Mouse (Mus musculus) CD4-positive, CD25-positive, alpha-beta regulatory T cell, adult 4 months (primary cell): ENCODE results near the gene Timm13. TPM values are rescaled to one million over a fixed set of nuclear protein-coding genes. Genes with fewer than 3 reads are reported as not detected.

ENCODE experiments used
- ATAC-seq: one replicate; pipeline ENCODE4 v1.8.0; 2017
- polyA plus RNA-seq, 2 experiments: library from polyadenylated mRNA; unstranded; fragments of 100-300 nt; shearing (Covaris generic); gene quantifications; one replicate each; pipeline ENCODE4 v1.2.1; 2017

Timm13 gene
- polyA plus RNA-seq, 2 experiments from 2014 or later = 212 to 257 TPM

- ATAC-seq = no peak
Observed at GRCm38 (mm10) chr10:80858350-80858935, 42.3 kb downstream of the Timm13 start.

DNA sequence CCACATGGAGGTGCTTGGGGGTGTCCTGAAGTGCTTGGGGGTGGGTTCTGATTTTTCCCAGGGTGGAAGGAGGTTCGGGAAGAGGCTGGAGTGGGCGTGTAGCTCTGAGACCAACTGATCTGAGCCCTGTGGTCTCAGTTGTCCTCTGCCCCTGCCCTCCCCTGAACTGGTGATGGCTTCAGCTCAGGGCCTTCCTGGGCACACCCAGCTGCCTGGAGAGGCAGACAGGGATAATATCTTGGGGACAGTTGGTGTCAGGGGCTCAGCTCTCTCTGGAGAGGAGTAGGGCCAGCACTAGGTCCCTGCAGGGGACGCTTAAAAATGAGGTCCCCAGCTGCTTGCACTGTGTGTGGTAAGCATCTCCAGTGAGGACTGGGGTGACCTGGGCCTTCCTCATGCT lies 42.9 kb downstream of the Timm13 start:
- ATAC-seq = no peak

GRCm38 (mm10) chr10:80857386-80857785 lies 43.4 kb downstream of the Timm13 start:
- no peak for ATAC-seq

DNA sequence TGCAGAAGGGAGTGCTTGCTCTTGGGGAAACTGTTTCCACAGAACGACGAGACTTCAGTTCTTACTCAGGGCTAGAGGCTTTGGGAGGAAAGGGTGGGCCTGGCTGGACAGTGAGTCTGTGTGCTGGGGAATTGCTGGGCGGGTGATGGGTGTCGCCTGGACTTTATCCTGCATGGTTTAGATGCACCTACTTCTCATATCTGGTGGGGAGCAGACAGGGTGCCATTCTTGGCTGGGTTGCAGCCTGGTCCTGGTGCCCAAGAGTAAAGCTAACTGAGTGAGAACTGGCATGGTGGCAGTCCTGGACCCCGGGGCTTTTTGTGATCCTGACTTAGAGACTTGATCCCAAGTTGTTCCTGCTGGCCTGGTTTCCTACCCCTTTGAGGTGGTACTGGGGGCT lies 43.9 kb downstream of the Timm13 start:
- ATAC-seq = no peak

DNA sequence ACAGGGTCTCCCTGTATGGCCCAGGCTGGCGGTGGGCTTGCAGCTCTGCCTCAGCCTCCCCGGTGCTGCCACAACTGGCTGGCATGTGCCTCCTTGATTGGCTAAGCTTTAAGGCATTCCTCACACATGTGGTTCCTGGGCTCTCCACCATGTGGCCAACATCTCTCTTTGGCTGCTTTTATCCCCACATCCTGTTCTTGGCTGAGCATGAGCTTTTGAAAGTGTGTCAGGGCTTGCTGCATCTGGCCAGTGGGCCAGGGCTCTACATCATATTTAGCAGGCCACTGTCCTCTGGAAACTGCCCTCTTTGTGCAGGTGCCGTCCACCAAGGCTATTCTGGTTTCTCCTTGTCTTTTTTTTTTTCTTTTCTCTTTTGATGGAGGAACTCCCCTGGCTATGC lies 44.5 kb downstream of the Timm13 start:
- no peak for ATAC-seq

GRCm38 (mm10) chr10:80855749-80856073 lies 45.1 kb downstream of the Timm13 start:
- no peak for ATAC-seq

DNA sequence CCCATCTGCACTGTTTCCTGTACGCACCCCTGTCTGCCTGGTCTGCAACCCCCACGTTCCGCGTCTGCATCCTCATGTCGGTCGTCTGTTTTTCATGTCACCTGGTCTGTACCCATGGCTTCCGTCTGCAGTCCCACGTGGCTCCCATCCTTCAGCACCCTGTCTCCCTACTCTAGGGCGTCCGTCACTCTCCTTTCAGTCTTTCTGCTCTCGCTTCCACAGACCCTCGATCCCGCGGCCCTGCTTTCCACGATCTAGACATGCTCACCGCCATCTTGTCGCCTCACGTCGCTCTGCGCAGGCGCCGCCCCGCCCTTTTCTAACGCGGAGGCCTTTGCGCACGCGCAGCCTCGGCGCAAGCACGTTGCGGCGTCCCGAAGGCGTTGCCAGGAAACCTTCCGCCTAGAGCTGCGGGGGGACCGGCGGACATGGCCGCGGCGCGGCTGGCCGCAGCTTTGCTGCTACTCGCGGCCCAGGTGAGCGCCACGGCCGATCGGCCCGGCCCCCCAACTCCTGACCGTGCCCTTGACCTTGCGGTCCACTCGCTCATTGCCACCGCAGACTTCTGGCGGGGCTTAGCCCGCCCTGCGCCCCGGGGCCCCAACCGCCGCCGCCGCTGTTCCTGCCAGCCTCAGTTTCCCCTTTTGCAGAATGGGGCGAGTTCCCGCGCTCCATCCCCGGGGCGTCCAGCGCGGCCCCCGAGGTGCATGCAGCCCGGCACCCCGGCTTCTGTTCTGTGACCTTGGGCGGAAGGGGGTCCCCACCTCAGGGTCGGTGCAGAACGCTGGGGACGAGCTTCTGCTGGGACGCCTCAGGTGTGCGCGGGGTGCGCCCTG lies 45.6 kb downstream of the Timm13 start, which contains the start of the genes Lsm7 and Sppl2b:
Lsm7 (minus strand) TSS at position 297 of the 836 bp plus-strand sequence.
Sppl2b (plus strand) TSS at position 363 of the 836 bp plus-strand sequence.
- ATAC-seq = peak; percentile 87

Other genes starting within 250 kb of the Timm13 start
- gene Btbd2, start 243.9 kb downstream of the Timm13 start, polyA plus RNA-seq = 1 to 10 TPM; 7.2 to 7.3 TPM
- gene Mknk2, start 222.9 kb downstream of the Timm13 start, polyA plus RNA-seq = 10 to 100 TPM; 37.3 to 51.7 TPM
- 100 to 1,000 TPM; 265 to 359 TPM for gene Mob3a, start 199.0 kb downstream of the Timm13 start, polyA plus RNA-seq
- gene Izumo4, start 198.8 kb downstream of the Timm13 start, polyA plus RNA-seq = 100 to 1,000 TPM in 1 of 2 experiments, 10 to 100 TPM in 1; 89.2 to 116 TPM
- 10 to 100 TPM; 26.7 to 29.1 TPM for gene Ap3d1, start 158.7 kb downstream of the Timm13 start, polyA plus RNA-seq
- gene Dot1l, start 145.8 kb downstream of the Timm13 start, polyA plus RNA-seq = 10 to 100 TPM; 13.4 to 15.5 TPM
- gene Sf3a2, start 102.8 kb downstream of the Timm13 start, polyA plus RNA-seq = 10 to 100 TPM; 12.3 to 13.2 TPM
- 100 to 1,000 TPM; 106 to 120 TPM for gene Plekhj1, start 102.3 kb downstream of the Timm13 start, polyA plus RNA-seq
- gene Amh, start 95.7 kb downstream of the Timm13 start, polyA plus RNA-seq = not detected
- not detected for gene Jsrp1, start 87.5 kb downstream of the Timm13 start, polyA plus RNA-seq
- 1,000 to 10,000 TPM; 1,727 to 2,219 TPM for gene Oaz1, start 74.3 kb downstream of the Timm13 start, polyA plus RNA-seq
- gene Lingo3, start 56.9 kb downstream of the Timm13 start, polyA plus RNA-seq = not detected
- gene Lsm7, start 45.8 kb downstream of the Timm13 start, polyA plus RNA-seq = 100 to 1,000 TPM; 198 to 233 TPM
- gene Sppl2b, start 45.7 kb downstream of the Timm13 start, polyA plus RNA-seq = 10 to 100 TPM; 12.2 to 22.2 TPM
- not detected for gene Tmprss9, start 29.1 kb downstream of the Timm13 start, polyA plus RNA-seq
- 1 to 10 TPM; 3.3 to 4.7 TPM for gene Lmnb2, start 17.3 kb upstream of the Timm13 start, polyA plus RNA-seq
- 10 to 100 TPM; 25.3 to 38.9 TPM for gene Gadd45b, start 29.1 kb upstream of the Timm13 start, polyA plus RNA-seq
- under 1 TPM in 1 of 2 experiments, not detected in 1; 0.54 TPM for gene Gng7, start 114.0 kb upstream of the Timm13 start, polyA plus RNA-seq
- not detected for gene Diras1, start 124.7 kb upstream of the Timm13 start, polyA plus RNA-seq
- 1 to 10 TPM; 3.3 to 4.7 TPM for gene Slc39a3, start 136.5 kb upstream of the Timm13 start, polyA plus RNA-seq
- gene Sgta, start 159.2 kb upstream of the Timm13 start, polyA plus RNA-seq = 100 to 1,000 TPM in 1 of 2 experiments, 10 to 100 TPM in 1; 78.9 to 148 TPM
- gene Thop1, start 169.1 kb upstream of the Timm13 start, polyA plus RNA-seq = 1 to 10 TPM; 2.0 to 2.5 TPM
- gene Creb3l3, start 197.9 kb upstream of the Timm13 start, polyA plus RNA-seq = not detected
- 10 to 100 TPM; 21.5 to 28.1 TPM for gene Map2k2, start 204.9 kb upstream of the Timm13 start, polyA plus RNA-seq
- 10 to 100 TPM in 1 of 2 experiments, 1 to 10 TPM in 1; 6.5 to 11.3 TPM for gene Zbtb7a, start 234.3 kb upstream of the Timm13 start, polyA plus RNA-seq